Mouse (Mus musculus) kidney, postnatal 14 days (tissue): ENCODE results near the gene Rsrc1.
"Not testable (repeated sequence)": the region's sequence is repeated elsewhere in the genome, so short reads cannot be mapped to it uniquely, and the experiment has no call there.

Experiments used
- DNase-seq: peaks from one replicate; pipeline ENCODE4 v3.0.0; 2022; ENCODE audit warnings: mixed read lengths

The Rsrc1 gene

DNA sequence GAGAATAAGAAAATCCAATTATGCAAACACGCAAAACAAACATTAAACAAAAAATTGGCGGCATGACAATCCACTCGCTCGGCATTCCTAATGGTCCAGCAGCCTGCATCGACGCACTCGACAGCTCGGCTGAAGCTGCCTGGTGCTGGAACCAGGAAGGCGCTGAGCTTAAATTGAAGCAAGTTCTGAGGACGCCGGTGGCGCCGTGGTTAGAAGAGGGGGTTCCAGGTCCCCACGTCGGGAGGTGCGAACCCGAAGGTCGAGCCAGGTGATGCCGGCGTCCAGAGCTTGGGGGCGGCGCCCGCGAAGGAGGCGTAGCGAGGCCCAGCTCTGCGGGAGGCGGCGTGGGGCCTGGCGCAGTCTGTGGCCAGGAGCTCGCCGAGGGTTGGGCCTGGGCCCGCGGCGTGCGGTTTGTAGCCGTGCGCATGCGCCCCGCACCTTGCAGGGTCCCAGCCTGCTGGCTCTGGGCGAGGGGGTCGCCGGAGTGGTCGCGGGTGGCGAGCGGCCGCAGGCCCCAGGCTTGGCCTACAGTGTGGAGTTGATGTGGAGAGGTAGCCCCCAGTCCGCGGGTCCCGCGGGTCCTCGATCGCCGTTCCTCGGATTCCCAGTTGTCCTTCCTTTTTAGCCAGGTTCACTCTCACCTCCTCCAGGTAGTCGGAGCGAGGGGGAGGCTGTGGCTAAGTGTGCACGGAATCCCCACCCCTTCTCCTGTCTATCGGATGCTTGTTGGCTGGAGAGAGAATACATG is 4.5 kb downstream of the Rsrc1 start:
- peak; percentile 85 for DNase-seq

DNA sequence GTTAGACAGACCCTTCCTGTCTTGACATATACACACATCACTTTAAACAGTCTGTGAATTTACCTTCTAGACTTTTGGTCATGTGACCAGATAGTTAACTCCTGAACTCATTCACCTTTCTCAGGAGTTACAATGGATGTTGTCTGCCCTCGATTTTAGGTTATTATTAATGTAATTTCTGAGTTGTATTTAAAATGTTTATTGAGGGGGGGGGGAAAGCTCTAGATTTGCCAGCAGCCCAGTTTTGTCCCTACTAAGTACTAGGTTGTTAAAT is 5.0 kb downstream of the Rsrc1 start:
- no peak for DNase-seq

- no peak for DNase-seq
Observed at GRCm38 (mm10) chr3:66996820-66997219, 15.6 kb downstream of the Rsrc1 start.

GRCm38 (mm10) chr3:67036387-67037062 is 55.3 kb downstream of the Rsrc1 start:
- DNase-seq, result no peak

GRCm38 (mm10) chr3:67059755-67060154 is 78.6 kb downstream of the Rsrc1 start:
- DNase-seq, result no peak

DNA sequence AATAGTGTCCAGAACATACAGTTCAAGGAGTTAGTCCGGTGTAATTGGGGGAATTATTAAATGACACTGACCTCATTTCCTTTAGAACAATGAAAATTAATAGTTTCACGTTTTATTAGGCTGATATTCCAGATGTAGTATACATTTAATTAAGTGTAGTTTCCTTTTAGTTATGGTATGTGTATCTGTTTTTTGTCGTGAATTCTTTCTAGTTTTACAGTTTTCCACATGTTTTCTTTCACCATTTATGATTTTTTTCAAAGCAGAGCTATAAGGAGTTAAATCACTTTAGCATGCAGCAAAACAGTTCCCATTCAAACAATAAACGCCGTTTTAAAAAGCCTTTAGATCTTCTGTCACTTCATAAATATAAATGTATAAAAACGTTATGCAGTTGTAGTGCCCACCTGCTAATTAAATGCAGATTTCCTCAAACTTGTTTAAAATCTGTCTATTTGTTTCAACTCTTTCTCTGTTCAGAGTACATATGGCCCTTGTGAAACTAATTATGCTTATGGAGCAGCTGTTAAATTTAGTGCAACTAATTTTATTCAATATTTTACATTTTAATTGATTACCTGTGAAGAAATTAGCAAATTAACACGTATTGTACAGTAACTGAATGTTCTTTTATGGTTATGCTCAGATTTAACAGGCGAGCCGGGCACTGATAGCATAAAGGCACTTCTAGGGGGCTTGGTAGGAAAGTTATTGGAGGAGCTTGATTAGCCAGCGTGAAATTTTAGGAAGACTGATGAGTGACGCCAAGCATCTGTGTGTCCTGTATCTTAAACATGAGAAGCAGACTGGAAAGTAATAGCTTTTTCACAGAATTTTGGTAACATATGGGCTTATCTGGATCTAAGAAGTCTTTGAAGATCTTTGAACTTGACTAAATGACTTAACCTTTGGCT is 89.6 kb downstream of the Rsrc1 start:
- no peak for DNase-seq

GRCm38 (mm10) chr3:67073653-67074052 is 92.5 kb downstream of the Rsrc1 start:
- DNase-seq, result not testable (repeated sequence)

- no peak for DNase-seq
Observed at GRCm38 (mm10) chr3:67075484-67075883, 94.3 kb downstream of the Rsrc1 start.

DNA sequence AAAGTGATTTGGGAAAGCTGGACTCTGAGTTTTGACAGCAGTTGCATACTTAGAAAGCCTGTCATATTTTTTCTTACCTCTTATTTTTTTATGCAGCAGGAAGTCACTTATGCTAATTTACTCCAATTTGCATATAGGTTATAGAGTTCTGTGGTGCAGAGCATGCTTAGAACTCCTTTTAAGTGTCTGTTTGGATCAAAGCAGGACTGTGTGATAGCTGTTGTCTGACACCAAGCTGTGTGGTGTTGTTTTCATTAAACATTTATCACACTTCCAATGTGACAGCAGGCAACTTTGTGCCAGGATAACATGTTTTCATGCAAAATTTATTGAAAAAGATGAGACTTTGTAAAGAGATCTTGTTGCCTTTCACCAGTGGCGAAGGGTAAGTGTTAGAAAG is 103.6 kb downstream of the Rsrc1 start:
- DNase-seq, result no peak

GRCm38 (mm10) chr3:67108428-67108827 is 127.2 kb downstream of the Rsrc1 start:
- no peak for DNase-seq

DNA sequence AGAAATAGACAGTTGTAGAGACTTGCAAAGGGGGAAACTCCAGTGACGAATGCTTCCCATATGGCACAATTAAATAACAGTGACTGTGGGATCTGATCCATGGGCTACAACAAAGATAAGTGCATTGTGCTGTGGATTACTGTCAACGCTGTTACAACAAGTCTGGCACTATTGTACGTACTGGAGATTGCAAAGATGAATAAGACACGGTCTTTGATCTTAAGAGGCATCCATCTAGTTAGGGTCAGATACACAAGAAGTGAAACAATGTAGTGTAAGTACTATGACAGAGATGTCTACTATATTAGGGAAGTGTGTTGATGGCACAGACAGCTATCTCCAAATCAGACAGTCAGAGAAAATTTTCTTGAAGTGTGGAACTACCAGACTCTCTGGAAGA is 135.1 kb downstream of the Rsrc1 start:
- no peak for DNase-seq

DNA sequence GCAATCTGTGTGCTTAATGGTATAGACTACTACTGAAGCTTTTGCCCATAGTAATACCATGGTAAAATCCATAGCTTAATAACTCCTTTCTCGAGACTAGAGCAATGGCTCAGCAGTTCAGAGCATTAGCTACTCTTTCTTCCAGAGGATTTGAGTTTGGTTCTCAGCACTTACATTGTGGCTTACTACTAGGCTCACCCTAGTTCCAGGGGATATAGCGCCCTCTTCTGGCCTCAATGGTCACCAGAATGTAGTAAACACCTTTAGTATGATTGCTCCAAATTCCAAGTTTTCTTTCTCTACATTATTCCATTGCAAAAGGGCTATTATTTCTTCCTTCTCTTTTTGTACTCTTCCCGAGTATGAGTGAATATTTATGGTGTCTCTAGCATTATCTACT is 151.3 kb downstream of the Rsrc1 start:
- DNase-seq, result no peak

- DNase-seq, result no peak
Observed at GRCm38 (mm10) chr3:67135749-67136375, 154.7 kb downstream of the Rsrc1 start.

DNA sequence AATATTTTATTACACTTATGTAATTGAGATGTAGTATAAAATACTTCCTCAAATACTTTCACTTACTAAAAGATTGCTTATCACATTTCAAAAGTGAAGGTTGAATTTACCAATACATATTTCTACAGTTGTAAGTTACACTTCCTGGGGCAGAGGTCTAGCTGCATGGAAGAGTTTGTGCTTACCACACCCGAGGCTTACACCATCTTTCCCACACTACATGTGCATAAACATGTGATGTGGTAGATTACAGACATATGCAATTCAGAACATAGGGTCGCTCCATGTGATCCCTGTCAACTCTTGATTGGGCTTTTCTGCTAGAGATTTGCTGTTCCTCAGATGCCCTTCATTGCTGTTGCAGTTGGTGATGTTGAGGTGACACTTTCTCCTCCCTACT is 163.8 kb downstream of the Rsrc1 start:
- DNase-seq, result no peak

DNA sequence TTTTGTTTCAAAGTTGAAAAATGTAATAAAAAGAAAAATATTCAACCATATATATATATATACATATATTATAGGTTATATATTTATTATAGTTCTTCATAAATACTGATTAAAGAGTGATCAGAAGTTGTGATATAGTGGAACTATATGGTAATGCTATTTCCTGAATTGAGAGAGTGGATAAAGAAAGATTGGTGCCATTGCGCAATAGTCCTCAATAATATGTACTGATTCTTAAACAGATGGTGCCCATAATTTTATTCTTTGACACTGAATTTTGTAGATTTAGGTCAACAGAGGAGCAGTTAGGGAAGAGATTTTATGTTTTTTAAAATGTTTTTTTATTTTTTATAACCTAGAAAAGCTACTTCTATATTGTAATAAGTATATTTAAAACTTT is 165.1 kb downstream of the Rsrc1 start:
- no peak for DNase-seq

DNA sequence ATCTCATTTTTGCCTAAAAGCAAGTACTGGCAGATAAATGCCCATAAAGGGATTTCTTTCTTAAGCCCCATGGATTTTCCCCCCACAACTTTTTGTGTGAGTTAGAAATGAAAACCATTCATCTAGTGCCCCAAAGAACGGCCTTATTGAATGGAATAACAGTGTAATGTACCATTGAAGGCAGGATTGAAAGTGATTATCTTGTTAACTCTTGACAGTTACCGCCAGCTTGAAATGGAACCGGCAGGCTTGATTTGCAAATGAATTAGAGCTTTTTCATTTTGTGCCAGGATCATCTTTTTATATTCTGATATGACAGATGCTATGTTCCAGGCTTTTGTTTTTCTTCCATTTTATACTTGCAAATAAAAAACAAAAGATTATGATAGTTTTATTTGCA is 166.1 kb downstream of the Rsrc1 start:
- no peak for DNase-seq

- DNase-seq, result no peak
Observed at GRCm38 (mm10) chr3:67197179-67197578, 216.0 kb downstream of the Rsrc1 start.

- no peak for DNase-seq
Observed at GRCm38 (mm10) chr3:67213047-67213457, 231.9 kb downstream of the Rsrc1 start.

DNA sequence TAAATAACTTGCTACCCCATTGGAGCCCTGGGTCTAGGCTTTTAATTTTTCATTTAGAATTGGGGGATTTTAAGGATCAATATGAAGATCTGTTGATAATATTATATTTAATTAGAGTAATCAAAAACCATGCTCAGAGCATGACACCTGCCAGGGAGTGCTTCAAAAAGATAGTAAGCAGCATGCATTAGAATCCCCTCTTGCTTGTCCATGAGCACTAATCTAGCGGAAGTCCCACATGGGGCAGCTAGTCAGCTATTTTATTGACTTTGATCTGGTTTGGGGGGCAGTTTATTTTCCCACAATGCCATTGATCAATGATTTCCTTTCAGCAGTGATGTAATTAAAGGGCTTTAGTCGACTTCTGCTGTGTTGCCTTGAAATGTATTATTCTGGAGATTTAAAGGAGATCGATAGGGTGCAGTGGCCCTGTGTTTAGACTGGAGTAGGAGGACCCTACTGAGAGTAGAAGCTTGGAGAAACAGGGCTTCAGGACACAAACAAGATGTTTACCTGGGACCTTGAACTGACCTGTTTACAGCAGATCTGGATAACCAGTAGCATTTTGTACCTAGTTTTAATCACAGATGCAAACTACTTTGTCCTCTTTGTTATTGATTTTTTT is 251.5 kb downstream of the Rsrc1 start:
- no peak for DNase-seq

- DNase-seq, result not testable (repeated sequence)
Observed at GRCm38 (mm10) chr3:67242451-67242850, 261.3 kb downstream of the Rsrc1 start.

- DNase-seq, result no peak
Observed at GRCm38 (mm10) chr3:67267448-67267847, 286.3 kb downstream of the Rsrc1 start.

DNA sequence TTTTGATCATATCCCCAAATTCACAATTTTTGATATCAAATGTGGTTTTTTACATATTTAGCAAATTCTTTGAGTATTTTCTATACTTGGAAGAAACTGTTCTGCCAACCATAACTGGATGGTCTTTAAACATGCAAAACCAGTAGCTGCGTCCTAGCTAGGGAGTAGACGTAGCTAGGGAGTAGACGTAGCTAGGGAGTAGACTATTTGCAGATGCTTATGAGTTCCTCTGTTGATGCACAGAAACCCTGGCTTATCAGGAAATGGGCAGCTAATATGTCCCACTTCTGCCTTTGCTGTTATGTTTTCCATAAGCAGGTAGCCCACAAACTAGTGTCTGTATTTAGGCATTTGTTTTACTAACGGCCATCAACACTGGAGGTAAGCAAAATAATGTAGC is 298.6 kb downstream of the Rsrc1 start:
- DNase-seq, result no peak

GRCm38 (mm10) chr3:67280247-67280646 is 299.1 kb downstream of the Rsrc1 start:
- DNase-seq, result no peak
